Mouse (Mus musculus): ENCODE data around the gene Tspo.

DNA sequence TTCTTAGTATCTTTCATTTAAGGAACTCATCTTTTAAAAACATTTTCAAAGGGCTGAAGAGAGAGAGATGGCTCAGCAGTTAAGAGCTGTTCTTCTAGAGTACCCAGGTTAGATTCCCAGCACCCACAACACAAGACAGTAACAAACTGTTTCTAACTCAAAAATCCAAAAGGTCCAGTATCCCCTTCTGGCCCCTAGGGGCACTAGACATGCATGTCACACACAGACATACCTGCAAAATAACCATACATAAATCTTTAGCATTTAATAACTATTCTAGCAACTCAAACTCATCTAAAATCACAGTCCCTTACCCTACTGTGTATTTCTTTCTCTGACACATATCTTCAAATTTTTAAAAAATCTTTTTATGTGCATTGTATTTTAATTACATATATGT is 9.6 kb upstream of the Tspo start:
- peak in 1 of 2 experiments; percentile 63; a peak in 3 of 4 replicates for TF ChIP-seq CTCF (conservative IDR thresholded peaks at IDR 0.05 in 1 of 2, IDR thresholded peaks at IDR 0.05 in 1 of 2; ENCODE audit: low read depth in 2 of 2, low read length in 2 of 2)
- no peak for TF ChIP-seq POLR2A (IDR thresholded peaks at IDR 0.05; ENCODE audit: low read depth, low read length)
- no peak for TF ChIP-seq ZMIZ1 (IDR thresholded peaks at IDR 0.05; ENCODE audit: low read depth, low read length)
